Mouse (Mus musculus) kidney, embryonic 14.5 days (tissue): Measurements from ENCODE around the gene Mbip. TPM values are rescaled to one million over a fixed set of nuclear protein-coding genes. Genes with fewer than 3 reads are reported as not detected.

Experiments
- polyA plus RNA-seq: library from polyadenylated mRNA; unstranded; fragments of >200 nt; fragmentation: Nextera tagmentation; extraction: Ambion mirVana; gene quantifications from 2 replicates; pipeline ENCODE4 v1.2.1, GENCODE M21; 2014

Gene Mbip
- polyA plus RNA-seq, 1 experiment from 2014 or later: 37.4 TPM

Other genes with a start within 250 kb of the Mbip start
- gene Nkx2-1, start 191.0 kb upstream of the Mbip start, polyA plus RNA-seq: not detected in 2 replicates